Mouse (Mus musculus) right cerebral cortex, postnatal 14 days (tissue): ENCODE results near the gene H2-T23.
"Not testable (repeated sequence)": the region's sequence is repeated elsewhere in the genome, so short reads cannot be mapped to it uniquely, and the experiment has no call there.

ENCODE experiments used
- DNase-seq: peaks from one replicate; pipeline ENCODE4 v3.0.0; 2022

H2-T23 gene

DNA sequence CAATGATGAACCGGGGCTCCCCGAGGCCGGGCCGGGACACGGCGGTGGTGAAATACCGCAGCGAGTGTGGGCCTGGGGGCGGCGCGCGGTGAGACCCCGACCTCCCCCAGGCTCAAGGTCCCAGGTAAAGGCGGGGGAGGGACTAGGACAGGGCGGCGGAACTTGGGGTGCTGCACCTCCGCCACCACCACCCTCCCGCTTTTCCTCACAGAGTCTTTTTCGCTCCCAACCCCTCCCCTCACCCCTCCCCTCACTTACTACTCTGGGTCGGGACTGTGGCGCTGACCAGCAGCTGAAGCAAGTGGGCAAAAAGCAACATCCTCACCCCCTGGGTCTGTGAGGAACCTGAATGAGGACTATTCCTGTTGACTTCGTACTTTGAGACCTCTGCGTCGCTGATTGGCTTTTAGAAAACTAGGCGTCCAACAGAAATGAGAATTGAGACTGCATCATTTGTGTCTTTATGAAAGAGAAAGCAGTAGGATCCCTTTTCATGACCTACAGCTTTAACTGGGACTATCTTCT lies at the start of gene H2-T23:
H2-T23 (minus strand) TSS at position 505 of the 525 bp plus-strand sequence.
- not testable (repeated sequence) for DNase-seq

DNA sequence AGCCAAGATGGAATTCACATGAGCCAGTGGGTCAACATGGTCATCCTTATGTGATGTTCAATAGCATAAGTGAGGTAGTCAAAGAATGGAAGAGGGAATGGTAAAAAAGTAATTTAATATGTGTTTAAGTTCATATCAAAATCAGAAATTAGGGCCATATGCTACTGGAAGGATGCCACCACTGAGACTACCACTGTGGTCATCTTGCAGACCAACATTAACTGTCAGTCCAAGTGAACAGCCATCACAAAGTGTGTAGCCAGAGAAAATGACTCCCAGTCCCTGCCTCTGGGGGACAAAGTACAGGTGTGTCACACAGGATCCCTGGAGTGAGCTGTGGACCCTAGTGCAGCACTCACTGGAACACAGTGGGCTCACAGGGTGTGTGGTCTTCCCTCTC lies 49.2 kb upstream of the H2-T23 start:
- not testable (repeated sequence) for DNase-seq

DNA sequence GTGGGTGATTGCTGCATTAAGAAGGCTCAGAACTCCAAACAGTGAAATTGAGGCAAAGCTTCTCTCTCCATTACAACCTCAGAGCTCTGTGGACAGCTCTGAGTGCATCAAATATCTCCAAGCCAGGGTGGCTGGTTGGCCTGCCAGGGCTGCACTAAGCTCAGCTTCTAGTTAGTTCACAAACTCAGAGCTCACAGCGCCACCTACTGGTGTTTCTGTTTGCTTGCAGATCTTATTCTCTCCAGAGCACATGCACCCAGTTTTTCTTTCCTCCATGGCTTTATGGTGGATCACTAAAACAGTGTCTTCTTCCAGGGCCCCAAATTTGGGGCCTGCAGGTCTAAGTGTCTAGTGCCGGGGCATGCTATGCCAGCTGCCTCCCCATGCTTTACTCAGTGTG lies 28.2 kb upstream of the H2-T23 start:
- DNase-seq, result peak; percentile 96

DNA sequence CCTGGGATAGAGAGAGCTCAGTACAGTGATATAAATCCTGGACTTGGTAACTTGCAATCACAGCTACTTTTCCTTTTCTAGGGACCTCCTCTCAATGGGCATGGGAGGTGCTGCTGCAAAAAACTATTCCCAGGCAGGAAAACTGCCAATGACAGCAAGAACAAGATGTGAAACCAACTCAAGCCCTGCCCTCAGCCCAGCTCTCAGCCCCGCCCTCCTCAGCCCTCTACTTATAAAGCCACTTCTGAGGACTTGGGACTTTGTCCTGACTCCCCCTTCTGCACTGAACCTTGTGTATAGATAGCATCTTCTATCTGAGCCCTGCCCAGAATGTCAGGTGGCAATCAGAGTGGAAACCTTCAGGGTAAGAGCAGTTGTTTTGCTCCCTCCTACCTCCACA lies 25.7 kb upstream of the H2-T23 start, which contains the start of gene Gm11127:
Gm11127 (minus strand) TSS at position 10 of the 400 bp plus-strand sequence.
- DNase-seq, result not testable (repeated sequence)

DNA sequence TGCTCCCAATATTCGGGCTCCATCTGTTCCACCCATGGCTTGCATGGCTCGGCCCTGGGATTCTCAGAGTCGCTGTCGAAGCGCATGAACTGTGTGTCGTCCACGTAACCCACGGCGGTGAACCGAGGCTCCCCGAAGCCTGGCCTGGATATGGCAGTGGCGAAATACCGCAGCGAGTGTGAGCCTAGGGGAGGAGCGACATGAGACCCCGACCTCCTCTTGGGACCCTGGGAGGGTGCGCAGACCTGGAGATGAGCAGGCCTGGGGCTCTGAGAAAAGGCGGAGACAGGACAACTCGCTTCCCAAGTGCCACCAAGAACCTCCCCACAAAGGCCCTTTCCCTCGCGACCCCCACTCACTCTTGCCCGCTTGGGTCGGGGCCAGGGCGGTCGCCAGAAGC lies 25.3 kb upstream of the H2-T23 start:
- DNase-seq, result not testable (repeated sequence)

DNA sequence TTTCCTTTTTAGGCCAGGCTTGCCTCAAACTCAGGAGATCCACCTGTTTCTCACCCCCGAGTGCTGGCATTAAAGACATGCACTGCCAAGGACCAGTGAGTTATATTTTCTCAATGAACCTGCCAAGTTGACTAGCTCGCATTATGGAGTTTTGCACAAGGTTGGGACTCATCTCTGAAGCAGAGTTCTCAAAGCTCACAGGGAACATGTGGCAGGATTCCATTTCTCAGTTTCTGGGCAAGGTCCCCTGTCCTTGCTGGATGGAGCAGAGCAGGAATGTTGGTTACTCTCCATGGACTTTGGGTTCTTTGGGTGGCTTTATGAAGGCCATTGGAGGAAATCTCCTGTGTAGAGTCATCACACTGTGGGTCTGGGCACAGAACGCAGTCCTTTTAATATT lies 10.6 kb upstream of the H2-T23 start:
- DNase-seq, result no peak

DNA sequence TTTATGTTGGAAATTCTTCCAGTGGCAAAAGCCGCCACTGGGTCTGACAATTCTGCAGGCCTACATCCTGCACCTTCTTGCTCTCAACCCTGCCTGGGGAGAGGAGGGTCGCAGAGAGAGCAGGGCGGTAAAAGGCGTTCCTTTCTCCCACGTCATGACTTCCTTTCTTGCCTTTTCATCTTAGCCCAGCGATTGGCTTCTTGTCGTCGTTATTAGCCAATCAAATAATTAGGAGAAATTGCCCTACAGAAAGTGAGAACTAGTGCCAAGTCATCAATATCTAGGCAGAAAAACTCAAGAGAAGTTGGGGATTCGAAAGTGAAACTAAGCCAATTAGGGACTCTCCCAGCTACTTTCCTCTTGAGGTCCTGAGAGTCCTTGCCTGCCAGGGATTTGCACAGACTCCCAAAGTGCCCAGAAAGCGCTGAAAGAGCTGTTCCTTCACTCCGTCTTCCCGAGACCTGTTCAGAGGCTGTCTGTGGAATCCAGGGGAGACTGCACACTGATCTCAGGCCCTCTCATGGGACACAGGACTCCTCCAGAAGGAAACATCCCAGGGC lies 10.0 kb upstream of the H2-T23 start, which contains the start of the genes H2-T22 and Gm6034:
H2-T22 (minus strand) TSS at position 138 of the 560 bp plus-strand sequence.
Gm6034 (plus strand) TSS at position 352 of the 560 bp plus-strand sequence.
- DNase-seq, result not testable (repeated sequence)

DNA sequence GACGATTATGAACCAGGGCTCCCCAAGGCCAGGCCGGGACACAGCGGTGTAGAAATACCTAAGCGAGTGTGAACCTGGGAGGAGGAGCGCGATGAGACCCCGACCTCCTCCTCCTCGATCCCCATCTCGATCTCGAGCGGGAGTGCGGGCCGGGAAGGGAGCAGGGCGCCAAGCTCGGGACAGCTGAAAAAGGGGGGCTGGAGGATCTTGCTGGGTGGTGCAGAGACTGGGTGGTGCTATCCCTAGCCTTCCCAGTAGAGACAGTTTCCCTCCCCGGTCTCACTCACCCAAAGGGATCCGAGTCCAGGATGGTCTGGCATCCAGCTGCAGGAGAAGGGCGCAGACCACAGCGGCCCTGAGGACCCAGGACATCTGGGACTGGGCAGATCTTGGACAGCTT lies 9.4 kb upstream of the H2-T23 start:
- not testable (repeated sequence) for DNase-seq

DNA sequence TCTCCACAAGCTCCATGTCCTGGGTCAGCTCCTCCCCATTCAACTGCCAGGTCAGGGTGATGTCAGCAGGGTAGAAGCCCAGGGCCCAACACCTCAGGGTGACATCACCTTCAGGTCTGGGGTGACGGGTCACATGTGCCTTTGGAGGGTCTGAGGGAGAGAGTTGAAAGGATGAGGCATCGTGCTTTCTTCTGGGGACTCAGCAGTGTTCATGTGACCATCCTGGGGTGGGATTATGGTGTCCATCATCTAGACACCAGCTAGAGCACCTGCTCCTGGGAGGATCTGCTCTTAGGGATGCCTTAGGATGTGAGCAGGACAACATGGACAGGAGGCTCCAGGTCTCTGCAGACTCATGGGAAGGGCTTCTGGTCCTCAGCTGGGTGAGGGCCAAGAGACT lies 7.9 kb upstream of the H2-T23 start:
- not testable (repeated sequence) for DNase-seq

DNA sequence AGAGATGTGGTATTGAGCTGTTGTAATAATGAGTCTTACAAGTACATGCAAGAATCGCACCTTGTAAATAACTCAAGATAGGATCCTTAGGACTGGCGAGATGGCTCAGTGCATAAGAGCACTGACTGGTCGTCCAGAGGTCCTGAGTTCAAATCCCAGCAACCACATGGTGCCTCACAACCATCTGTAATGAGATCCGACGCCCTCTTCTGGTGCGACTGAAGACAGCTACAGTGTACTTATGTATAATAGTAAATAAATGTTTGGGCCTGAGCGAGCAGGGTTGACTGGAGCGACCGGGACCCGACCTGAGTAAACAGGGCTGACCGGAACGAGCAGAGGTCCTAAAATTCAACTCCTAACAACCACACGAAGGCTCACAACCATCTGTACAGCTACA lies 3.5 kb upstream of the H2-T23 start:
- not testable (repeated sequence) for DNase-seq

DNA sequence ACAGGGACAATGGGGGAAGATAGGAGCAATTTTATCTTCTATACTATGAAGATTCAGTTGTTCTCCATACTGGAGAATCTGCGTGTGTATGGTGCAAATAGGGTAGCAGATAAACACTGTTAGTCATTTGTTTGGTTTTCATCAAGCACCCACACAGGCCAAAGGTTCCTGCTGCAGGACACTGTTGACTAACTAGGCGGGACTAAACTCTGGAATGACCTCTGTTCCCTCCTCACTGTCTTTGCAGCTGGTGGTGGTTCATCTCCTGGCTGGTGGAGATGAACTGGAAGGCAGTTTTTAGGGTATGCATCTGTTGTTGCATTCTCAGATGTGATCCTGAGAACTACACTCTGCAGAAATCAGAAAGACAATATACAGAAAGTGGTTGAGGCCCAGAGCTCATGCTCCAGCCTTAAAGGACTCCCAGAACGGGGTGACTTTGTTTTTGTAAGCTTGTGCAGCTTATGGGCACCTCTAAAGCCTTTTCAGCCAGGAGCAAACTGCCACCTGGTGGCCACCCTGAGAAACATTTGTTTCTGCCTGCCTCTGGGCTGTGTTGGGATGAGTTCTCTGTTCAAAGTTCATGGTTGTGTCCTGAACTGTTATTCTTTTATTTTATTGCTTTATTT lies 2.5 kb upstream of the H2-T23 start:
- peak; percentile 49 for DNase-seq

DNA sequence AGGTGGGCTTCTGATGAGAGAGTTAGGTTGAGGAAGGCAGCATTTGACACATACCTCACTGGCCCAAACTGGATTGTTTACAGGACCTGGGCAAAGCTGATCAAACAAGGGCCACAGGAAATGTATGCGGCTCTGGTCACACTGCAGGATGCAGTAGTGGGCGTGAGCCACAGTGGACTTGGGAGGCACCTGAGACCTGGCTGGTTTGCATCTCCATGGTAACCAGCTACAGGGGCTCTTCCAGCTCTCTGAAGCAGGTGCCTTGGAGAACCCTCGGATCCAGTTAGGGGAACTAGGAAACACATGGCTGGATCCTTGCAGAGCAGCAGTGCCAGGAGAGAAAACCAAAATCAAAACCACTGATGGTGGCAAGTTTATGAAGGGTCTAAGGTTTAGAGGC lies 1.9 kb upstream of the H2-T23 start:
- DNase-seq, result not testable (repeated sequence)

DNA sequence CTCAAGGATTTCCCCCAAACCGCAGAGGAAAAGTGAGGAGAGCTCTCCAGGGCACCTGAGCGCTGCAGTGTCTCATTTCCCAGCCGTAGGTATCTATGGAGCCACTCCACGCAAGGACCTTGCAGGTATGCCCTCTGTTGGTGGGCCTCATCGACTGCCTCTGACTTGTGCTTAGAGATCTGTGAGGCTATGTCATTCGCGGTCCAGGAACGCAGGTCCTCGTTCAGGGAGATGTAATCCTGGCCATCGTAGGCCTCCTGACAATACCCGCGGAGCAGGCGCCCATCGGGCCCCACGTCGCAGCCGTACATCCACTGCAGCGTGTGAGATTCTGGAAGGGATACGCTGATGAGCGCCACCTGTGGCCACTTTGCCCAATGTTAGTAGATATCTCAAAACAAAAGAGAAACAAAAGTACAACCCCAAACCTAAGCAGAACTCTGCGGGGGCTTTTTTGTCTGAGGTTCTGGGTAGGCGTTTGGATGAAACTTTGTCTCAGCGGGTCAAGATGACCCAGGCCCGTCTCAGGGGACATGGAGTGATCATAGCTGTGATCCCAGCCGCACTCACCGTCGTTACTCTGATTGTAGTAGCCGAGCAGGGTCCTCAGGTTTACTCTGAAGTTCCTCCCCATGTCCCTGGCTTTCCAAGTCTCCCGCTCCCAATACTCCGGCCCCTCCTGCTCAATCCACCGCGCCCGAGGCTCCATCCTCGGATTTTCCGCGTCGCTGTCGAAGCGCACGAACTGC lies 898 bp downstream of the H2-T23 start:
- not testable (repeated sequence) for DNase-seq

DNA sequence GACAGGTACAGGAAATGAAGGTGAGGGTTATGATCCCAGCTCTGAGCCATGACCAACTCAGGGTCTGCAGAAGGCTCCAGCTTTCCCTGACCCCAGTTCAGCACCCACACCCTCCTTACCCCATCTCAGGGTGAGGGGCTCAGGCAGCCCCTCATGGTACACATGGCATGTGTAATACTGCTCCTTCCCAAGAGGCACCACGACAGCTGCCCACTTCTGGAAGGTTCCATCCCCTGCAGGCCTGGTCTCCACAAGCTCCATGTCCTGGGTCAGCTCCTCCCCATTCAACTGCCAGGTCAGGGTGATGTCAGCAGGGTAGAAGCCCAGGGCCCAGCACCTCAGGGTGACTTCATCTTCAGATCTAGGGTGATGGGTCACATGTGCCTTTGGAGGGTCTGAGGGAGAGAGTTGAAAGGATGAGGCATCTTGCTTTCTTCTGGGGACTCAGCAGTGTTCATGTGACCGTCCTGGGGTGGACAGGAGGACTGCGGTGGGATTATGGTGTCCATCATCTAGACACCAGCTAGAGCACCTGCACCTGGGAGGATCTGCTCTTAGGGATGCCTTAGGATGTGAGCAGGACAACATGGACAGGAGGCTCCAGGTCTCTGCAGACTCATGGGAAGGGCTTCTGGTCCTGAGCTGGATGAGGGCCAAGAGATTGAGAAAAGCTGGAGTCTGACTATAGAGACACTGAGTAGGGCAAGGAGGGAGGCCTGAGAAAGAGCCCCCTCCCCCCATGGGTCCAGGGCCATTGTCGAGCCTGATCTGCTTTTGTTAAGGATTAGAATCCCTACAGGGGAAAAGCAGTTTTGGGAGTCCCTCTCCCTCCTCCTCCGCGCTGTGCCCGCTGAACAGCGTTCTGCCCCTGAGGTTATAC lies 1.7 kb downstream of the H2-T23 start:
- not testable (repeated sequence) for DNase-seq

DNA sequence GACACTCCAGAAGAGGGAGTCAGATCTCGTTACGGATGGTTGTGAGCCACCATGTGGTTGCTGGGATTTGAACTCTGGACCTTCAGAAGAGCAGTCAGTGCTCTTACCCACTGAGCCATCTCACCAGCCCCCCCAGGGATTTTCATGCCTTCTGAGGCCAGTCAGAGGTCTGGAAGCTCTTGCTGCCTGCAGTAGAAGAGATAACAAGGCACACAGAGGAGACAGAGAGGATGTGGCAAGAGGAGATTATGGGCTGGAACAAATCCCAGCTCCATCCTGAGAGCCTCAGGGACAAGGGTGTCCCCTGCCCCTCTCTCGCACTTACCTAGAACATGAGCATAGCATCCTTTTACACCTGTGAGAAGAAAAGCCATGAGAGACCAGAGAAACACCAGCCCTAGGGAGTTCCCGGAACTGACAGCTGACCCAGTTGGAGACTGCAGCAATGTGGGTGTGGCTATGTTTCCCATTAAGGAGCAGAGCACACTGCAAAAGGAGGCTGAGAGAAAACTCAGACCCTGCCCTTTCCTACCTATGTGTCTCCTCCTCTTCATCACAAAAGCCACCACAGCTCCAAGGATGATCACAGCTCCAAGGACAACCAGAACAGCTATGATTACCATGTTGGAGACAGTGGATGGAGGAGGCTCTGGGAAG lies 2.5 kb downstream of the H2-T23 start:
- not testable (repeated sequence) for DNase-seq

DNA sequence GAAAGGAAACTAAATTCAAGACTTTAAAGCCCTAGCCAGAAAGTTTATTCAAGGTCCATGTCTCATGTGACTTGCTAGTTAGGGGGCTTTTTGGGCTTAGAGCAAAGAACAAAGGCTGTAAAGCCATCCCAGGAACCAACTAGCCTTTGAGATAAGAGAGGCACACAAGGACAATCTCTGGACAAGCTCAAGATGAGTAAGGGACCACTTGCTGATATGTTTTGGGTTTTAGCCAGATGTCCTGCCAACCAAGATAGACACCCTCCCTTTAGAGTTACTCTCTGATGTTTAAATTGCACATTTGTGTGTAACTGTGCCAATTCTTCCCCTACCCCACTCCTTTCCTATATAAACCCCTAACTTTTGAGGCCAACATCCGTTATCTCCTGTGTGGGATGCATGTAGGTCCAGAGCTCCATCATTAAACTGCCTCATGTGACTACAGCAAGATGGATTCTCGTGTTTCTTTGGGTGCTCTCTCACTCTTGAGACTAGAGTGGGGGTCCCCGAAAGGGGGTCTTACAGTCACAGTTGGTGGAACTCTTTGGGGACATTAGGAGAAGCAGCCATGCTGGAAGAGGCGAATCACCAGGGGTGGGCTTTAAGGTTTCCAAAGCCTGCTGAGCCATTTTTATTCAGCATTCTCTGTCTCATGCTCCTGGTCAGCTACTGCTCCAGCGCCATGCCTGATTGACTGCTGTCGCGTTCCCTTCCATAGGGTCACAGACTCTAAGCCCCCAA lies 3.6 kb downstream of the H2-T23 start:
- no peak for DNase-seq

DNA sequence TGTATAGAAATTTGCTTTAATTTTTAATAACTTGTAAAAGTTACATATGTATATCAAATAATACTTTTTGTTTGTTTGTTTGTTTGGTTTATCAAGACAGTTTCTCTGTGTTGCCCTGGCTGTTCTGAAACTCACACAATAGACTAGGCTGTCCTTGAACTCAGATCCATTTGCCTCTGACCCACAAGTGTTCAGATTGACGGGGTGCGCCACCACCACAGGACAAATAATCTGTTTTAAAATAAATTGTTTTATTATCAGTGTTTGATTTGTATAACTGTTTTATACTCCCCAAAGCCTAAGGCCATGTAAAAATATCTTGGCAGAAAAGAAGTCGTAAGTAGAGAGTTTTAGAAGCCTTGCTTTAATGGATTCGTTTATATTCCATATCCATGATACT lies 5.0 kb downstream of the H2-T23 start:
- DNase-seq, result no peak

DNA sequence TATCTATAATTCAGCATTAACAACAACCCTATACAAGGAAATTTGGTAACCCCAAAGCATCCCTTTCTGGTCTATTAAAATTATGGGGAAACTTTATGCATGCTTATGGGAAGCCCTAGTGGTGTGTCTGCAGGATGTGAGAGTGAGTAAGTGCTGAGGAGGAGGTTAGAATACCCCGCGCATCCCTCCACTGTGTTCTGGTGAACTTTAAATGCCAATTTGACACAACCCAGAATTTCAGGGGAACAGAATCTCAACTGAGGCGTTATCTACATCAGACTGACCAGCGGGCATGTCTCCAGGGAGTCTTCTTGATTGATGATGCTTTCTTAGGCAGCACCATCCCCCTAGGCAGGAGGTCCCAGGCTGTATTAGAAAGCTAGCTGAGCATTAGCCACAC lies 6.8 kb downstream of the H2-T23 start:
- no peak for DNase-seq

DNA sequence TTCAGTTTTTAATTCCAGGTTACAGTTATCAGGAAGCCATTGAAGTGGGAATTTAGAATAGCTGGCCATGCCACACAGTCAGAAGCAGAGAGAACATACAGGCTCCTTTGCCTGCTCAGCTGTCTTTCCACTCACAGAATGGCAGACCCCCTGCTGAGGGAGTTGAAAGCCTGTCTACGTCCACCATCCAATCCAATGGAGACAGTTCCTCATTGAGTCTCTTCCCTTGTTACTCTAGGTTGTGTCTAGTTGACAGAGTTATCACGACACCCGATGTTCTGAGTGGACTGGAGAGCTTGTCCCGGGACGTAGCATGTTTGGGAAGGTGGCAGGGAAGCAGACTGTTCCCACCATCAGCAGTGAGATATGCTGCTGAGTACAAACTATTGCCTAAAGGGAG lies 7.5 kb downstream of the H2-T23 start:
- no peak for DNase-seq

DNA sequence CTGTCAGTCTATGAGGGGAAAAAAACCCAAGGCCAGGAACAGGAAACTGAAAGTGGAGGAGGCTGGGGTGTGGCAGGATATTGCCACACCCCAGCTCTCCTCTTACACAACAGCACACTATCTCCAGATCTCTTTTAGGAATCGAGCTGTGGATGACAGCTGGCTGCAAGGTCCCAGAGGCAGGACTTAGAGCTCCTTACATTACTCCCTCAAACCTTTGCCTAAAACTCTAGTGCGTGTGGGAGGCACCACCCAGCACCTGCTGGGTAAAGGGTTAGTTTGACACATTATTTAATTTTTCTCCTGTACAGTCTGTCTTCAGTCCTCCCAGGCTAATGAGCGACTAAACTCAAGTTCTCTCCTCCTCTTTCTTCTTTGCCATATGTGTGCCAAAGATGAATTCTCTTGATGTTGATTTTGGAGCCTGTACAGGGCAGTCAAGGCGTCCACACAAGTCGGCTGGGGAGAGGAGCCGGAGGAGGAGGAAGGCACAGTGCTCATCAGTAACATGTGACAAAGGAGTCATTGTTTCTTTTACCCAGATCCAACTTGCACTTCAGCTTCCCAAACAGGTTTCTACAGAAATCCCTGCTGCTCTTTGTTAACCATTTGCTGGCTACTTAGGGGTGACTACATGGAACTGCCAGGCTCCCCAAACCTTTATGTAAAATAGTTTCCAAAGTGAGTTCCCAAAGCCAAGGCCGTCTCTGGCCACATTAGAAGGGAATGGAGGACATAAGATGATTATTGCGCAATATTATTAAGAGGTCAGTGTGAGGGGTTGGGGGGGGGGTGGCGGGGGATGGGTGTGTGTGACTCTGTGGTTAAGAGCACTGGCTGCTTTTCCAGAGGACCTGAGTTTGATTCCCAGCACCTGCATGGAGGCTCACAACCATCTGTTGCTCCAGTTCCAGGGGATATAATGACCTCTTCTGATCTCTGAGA lies 8.7 kb downstream of the H2-T23 start:
- no peak for DNase-seq
